Mouse (Mus musculus): ENCODE results near the gene Gtf2a2.

The Gtf2a2 gene

GRCm38 (mm10) chr9:70069961-70070435 lies 57.6 kb downstream of the Gtf2a2 start:
- DNase-seq: no peak

- DNase-seq: no peak
Observed at GRCm38 (mm10) chr9:70072387-70072786, 60.0 kb downstream of the Gtf2a2 start.

Data from embryo, embryonic 11 days (tissue).